Mouse (Mus musculus): ENCODE results near the gene Fam81a.

GRCm38 (mm10) chr9:70082357-70083204 is 59.8 kb downstream of the Fam81a start:
- TF ChIP-seq CTCF (IDR thresholded peaks at IDR 0.05; ENCODE audit: control insufficient read depth, insufficient read depth, insufficient read length) (no peak), MYOG (IDR thresholded peaks at IDR 0.05; ENCODE audit: control insufficient read depth, extremely low read depth, insufficient read length) (no peak), USF1 (IDR thresholded peaks at IDR 0.05; ENCODE audit: low read depth) (no peak), MAX (IDR thresholded peaks at IDR 0.05) (no peak), FOSL1 (IDR thresholded peaks at IDR 0.05; ENCODE audit: insufficient read depth, low read length, poor library complexity, severe bottlenecking) (no peak), CEBPB (IDR thresholded peaks at IDR 0.05; ENCODE audit: low read depth) (no peak)
